Mouse (Mus musculus) lung, postnatal 36 days (tissue): ENCODE measurements at regions not wholly inside any gene's neighbourhood (a gene's known extent, or its start where the extent isn't known, plus 50 kb on each side); places are given as distances from the start of the nearest gene placed in this dataset.
"Not testable (repeated sequence)": the region's sequence is repeated elsewhere in the genome, so short reads cannot be mapped to it uniquely, and the experiment has no call there.

Source experiments
- DNase-seq: peaks from one replicate; pipeline ENCODE4 v3.0.0; 2022; ENCODE audit warnings: mixed read lengths

DNA sequence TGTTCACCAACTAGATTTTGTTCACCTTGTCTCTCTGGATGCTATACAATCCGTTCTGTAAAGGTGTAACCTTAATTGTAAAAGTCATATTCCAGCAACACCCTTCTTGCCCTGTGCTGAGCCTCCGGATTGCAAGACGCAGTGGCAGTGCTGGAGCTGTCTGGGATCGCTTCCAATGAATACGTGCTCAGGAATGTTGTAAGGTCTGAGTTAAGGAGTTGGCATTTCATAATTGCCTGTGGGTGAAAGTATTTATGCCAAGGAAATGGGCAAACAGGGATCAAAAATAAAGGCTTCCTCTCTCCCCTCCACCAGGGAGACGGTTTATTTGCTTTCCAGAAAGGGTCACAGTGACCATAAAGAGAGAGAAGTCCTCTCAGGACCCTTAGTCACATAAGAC, 93.3 kb downstream of the Apob start:
- peak; percentile 67 for DNase-seq

DNA sequence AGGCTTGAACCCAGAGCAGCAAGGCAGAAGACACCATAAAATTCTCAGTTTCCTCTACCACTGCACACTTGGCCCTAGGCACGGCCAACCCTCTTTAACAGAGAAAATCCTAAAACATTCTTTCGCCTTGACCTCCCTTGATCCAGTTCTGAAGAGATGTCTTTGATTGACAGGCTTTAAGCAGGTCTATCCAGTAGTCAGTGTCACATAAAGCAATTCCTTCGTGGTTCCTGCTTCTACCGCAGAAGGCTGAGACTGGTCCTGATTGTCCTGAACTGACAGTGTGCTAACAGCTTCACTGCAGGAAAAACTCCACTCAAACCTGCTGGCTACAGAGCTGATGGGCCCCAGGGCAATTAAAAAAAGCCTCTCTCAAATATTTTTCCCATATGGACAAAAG, 93.8 kb downstream of the Apob start:
- no peak for DNase-seq

DNA sequence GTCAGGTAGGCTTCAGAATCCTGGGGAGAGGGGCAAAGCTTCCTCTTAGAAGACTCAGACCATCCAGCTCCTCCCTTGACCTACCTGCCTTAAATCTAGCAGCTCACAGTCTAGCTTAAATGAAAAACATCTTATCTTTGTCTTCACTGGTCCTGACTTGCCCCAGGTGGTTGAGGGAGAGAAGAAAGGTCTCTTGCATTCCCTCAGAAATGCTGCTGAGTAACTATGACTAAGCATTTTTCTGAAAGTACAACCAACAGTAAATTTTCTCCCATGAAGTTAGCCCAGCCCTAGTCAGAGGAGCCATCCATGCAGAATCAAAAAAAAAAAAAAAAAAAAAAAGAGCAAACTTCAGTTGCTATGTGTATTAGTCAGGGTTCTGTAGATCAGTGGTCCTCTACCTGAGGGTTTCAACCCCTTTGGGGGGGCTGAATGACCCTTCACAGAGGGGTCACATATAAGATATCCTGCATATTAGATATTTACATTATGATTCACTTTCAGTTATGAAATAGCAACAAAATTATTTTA, 98.6 kb downstream of the Apob start:
- DNase-seq = no peak

DNA sequence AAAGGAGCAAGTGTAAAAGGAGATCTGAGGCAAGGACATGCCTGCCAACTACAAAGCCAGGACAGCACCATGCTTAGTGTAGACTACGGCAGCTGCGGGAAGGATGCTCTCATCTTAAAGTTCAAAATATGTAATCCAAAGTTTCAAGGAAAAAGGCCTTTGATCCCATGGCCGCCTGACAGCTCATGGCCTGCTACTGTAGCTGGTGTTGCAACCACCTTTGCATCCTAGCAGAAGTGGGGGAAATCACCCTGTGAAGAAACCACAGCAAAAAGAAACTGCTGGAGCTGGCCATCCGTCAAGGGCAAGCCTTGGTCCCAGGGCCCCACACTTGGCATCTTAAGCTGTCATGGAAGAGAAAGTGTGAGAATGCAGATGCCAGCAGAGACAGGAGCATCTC, 99.9 kb downstream of the Apob start:
- DNase-seq = no peak

GRCm38 (mm10) chr12:8078046-8078445, 100.6 kb downstream of the Apob start:
- DNase-seq = no peak

- DNase-seq = no peak
Measured at GRCm38 (mm10) chr12:8082688-8083661, 105.5 kb downstream of the Apob start.

DNA sequence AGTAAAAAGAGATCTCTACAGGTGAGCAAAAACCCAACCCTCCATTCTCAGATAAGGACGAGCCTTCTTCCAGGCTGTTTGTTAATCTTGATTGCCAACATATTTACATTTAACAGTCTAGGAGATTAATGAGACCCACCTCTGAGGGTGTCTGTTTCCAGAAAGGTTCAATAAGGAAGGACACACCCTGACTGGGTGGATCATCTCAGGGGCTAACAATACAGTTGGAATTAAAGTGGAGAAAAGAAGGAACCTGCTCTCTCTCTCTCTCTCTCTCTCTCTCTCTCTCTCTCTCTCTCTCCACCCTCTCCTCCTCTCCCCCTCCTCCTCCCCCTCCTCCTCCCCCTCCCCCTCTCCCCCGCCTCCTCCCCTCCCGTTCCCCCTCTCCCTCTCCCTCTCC, 110.5 kb downstream of the Apob start:
- DNase-seq = no peak

DNA sequence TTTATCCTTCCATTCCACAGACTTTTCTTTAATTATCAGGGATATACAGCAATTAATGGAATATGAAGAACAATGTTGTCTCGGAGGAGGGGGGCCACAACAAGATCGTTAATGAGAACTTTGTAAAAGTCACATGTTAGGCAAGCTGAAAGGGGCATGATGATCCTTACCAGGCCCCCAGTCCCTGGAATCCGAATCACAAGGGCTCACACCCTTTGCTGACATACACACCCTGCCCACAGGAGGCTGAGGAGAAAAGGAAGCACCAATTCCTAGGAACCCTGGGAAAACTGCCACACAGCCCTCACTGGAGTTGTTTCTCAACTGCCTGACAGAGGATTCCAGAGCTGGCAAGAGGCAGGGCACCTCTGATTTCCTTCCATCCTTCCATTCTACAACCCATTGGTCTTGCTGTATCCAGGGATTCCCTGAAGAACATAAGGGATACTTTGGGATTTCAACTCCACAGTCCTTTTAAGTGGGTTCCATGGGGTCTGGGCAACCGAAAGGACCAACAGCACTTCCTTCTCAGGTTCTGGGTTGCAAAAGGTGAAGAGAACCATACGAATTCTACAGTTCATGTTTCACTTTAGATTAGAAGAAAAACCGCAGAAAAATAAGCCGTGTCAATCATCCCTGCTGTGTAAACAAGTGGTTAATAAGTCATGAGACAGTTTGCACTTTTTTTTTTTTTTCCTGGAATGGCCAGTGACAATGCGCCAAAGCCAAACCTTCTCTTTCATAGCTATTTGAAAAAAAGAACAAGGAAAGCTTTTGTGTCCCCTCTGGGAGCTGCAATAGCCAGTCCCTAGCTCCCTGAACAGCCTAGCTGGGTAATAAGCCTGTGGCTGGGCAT, 112.2 kb downstream of the Apob start:
- DNase-seq = no peak

GRCm38 (mm10) chr12:8090279-8090626, 112.8 kb downstream of the Apob start:
- DNase-seq = no peak

GRCm38 (mm10) chr12:8093437-8093836, 114.5 kb upstream of the Ldah start:
- no peak for DNase-seq

DNA sequence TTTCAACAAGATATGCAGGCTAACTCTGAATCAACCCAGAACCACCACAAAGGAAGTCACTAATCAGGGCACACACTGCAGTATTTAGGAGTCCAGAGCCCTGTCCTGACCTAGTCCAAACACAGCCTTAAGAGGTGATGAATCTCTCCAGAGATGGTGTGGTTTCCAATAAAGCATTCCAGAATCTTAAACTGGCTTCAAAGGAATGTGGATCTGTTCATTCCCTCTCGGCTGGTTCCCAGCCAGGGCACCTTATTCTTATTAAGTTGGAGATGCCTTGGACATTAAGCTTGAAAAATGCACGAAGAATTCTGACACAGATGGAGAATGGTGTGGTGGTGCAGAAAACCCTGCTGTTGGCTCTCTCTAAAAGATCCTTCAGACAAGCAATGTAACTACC, 112.0 kb upstream of the Ldah start:
- DNase-seq = no peak

GRCm38 (mm10) chr12:8098395-8098794, 109.5 kb upstream of the Ldah start:
- not testable (repeated sequence) for DNase-seq

GRCm38 (mm10) chr12:8099114-8099513, 108.8 kb upstream of the Ldah start:
- peak; percentile 32 for DNase-seq

DNA sequence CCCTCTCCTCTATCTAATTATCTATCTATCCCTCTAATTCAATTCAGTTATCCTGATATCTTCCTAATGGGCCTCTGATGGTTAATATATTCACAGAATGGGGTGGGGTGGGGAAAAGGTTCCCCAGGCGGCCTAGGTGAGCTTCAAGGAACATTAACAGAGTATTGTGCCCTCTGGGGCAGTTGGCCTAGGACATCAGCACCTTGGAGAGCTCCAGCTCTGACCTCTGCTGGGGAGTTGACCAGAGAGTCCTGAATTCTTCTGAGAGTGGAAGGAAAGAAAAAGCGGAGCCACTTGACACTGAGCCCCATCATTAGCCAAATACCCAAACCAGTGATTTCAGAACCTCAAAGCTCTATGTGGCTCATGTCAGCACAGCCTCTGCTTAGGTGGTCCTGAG, 108.1 kb upstream of the Ldah start:
- DNase-seq = peak; percentile 42

GRCm38 (mm10) chr12:8101837-8102236, 106.1 kb upstream of the Ldah start:
- no peak for DNase-seq

DNA sequence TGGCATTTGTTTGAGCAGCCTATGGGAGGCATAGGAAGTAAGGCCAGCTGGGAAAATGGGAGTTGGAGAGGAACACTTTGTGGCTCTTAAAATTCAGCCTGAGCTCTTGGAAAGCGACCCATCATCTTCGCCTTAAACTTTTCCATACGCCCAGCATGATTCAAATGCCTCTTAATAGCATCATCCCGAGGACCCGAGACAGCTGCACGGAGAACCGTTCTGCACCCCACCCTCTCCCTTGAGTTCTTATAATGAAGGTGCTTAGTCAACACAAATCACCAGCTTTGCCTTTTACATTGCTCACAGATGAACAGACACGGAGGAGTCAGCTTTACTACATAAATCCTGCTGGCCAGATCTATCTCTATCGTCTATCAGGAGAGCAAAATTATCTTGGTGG, 104.6 kb upstream of the Ldah start:
- DNase-seq = no peak

GRCm38 (mm10) chr12:8107137-8107536, 100.8 kb upstream of the Ldah start:
- DNase-seq = no peak

DNA sequence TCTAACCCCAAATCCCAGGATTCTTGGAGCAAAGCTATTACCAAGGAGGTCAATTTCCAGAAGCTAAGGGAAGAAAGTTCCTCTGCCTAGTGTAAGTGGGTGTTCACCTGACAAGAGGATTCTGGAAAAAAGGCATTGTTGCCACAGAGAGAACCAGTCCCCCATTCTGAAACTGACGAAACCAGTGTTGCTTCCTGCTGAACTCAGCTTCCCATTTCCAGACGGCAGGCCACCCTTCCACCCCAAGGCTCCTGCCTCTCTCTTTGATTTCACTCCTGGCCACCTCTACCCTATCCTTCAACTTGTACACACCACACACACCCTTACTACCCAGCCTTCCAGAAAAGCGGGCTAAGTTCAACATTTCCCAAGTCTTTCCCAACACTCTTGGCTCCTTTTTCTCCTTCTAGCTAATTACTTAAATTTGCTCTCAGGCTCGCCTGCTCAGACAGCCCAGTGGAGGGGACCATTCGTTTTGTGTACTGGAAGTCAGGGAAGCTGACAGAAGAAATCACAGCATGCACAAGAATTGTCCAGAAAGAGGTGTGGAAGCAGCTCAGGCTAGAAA, 98.6 kb upstream of the Ldah start:
- DNase-seq = peak; percentile 13

GRCm38 (mm10) chr12:8109876-8110275, 98.0 kb upstream of the Ldah start:
- DNase-seq = no peak

- peak; percentile 40 for DNase-seq
Measured at GRCm38 (mm10) chr12:8110297-8110696, 97.6 kb upstream of the Ldah start.

DNA sequence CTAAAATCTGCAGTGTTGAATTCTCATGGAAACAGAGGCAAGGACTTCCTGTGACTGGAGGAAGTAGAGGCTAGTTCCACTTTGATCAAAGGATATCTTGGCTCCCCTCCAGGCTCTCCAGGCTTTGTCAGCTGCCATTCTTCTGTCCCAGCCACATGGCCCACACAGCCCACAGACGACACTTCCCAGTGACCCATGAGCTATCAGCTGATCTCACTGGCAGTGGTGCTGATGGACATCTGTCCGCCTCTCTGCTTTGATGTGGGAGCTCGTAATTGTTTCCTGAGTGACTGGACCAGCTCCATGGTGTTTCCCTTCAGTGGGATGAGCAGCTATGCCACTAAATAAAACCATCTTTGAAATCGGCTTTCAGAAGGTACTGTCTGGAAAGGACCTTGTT, 96.4 kb upstream of the Ldah start:
- peak; percentile 3 for DNase-seq

DNA sequence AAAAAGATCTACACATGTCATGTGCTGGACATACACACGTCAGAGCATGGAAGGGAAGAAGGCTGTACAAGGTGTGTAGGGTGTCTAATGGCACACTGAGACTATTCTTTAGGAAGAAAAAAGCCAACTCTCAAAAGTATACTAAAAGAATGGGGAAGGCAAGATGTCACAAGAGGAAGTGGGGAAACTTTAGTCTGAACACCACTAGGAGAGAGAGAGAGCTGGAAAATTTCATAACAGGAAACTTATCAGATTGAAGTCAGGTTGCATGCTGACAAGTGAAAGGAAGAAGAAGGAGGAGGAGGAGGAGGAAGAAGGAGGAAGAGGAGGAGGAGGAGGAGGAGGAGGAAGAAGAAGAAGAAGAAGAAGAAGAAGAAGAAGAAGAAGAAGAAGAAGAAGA, 52.3 kb upstream of the Ldah start:
- no peak for DNase-seq
